Mouse (Mus musculus) heart, embryonic 13.5 days (tissue): Measurements from ENCODE around the gene Pax5. TPM values are rescaled to one million over a fixed set of nuclear protein-coding genes. Genes with fewer than 3 reads are reported as not detected.

ENCODE experiments used
- ATAC-seq: fragments of 200-750 bp; cut with Nextera tagmentation; 2 replicates; pipeline ENCODE4 v1.8.0; 2017; ENCODE audit warnings: moderate TSS enrichment; ENCODE audit not compliant: insufficient number of reproducible peaks, low FRiP score, low TSS enrichment; ENCODE audit errors: extremely low read depth
- H3K27ac ChIP-seq: fragments of 300-500 bp; sonication (generic); replicated peaks from 2 replicates; pipeline ENCODE4 v1.5.1; 2015; ENCODE audit warnings: moderate library complexity, mild to moderate bottlenecking, inconsistent platforms
- H3K27me3 ChIP-seq: fragments of 300-500 bp; sonication (generic); replicated peaks from 2 replicates; pipeline ENCODE4 v1.6.1; 2015; ENCODE audit warnings: mild to moderate bottlenecking, inconsistent platforms
- H3K36me3 ChIP-seq: fragments of 300-500 bp; sonication (generic); 2 replicates; pipeline ENCODE4 v1.6.1; 2015; ENCODE audit warnings: mild to moderate bottlenecking, inconsistent platforms
- H3K4me1 ChIP-seq: fragments of 300-500 bp; sonication (generic); 2 replicates; pipeline ENCODE4 v1.6.1; 2015; ENCODE audit warnings: inconsistent platforms
- H3K4me2 ChIP-seq: fragments of 300-500 bp; sonication (generic); 2 replicates; pipeline ENCODE4 v1.6.1; 2015; ENCODE audit warnings: inconsistent platforms, mild to moderate bottlenecking, moderate library complexity
- H3K4me3 ChIP-seq: fragments of 300-500 bp; sonication (generic); 2 replicates; pipeline ENCODE4 v1.5.1; 2015; ENCODE audit warnings: moderate library complexity, mild to moderate bottlenecking, inconsistent platforms
- H3K9ac ChIP-seq: fragments of 300-500 bp; sonication (generic); 2 replicates; pipeline ENCODE4 v1.6.1; 2015; ENCODE audit warnings: inconsistent platforms, mild to moderate bottlenecking, moderate library complexity
- H3K9me3 ChIP-seq: fragments of 300-500 bp; sonication (generic); 2 replicates; pipeline ENCODE4 v1.6.1; 2016; ENCODE audit warnings: inconsistent platforms
- WGBS: fragments of 180-500 bp; shearing (Covaris S2); methylation state at CpG from one replicate; pipeline ENCODE4 v1.1.7; 2015; ENCODE audit warnings: mixed read lengths; 5-methylcytosine and 5-hydroxymethylcytosine counted together
- polyA plus RNA-seq: library from polyadenylated mRNA; unstranded; fragments of >200 nt; fragmentation: Nextera tagmentation; extraction: Ambion mirVana; gene quantifications from 2 replicates; pipeline ENCODE4 v1.2.1, GENCODE M21; 2015

Gene Pax5
- polyA plus RNA-seq, 1 experiment from 2014 or later, result 0.07 TPM

- no peak for ATAC-seq
- Histone ChIP-seq H3K9me3 (no peaks in the 10 kb centered on the region), H3K27me3 (0 out of 2 replicates have a peak, but pooled peaks cover 3% of the 10 kb centered on the region), H3K9ac (no peak overlapping the region), H3K36me3 (no peaks in the 10 kb centered on the region), H3K4me1 (no peaks in the 10 kb centered on the region), H3K27ac (no peak overlapping the region), H3K4me3 (no peak overlapping the region), H3K4me2 (no peak overlapping the region)
- 77% methylated on average over 5 of the region's 5 CpGs for WGBS
Measured at GRCm38 (mm10) chr4:44623435-44623727, 86.9 kb downstream of the Pax5 start.

- WGBS, result 81% methylated on average over 17 of the region's 17 CpGs
- H3K4me3 ChIP-seq, result no peak overlapping the region
- ATAC-seq, result no peak
Measured at GRCm38 (mm10) chr4:44622682-44623434, 87.4 kb downstream of the Pax5 start.

GRCm38 (mm10) chr4:44620241-44620640, 90.0 kb downstream of the Pax5 start:
- WGBS, result 83% methylated on average over 5 of the region's 5 CpGs
- no peak for ATAC-seq

More at GRCm38 (mm10) chr4:44622682-44623434, 87.4 kb downstream of the Pax5 start:
- Histone ChIP-seq H3K27ac (no peak overlapping the region), H3K4me1 (no peaks in the 10 kb centered on the region), H3K9ac (no peak overlapping the region), H3K9me3 (no peaks in the 10 kb centered on the region), H3K36me3 (no peaks in the 10 kb centered on the region), H3K27me3 (0 out of 2 replicates have a peak, but pooled peaks cover 4% of the 10 kb centered on the region), H3K4me2 (no peak overlapping the region)

GRCm38 (mm10) chr4:44614066-44614667, 96.1 kb downstream of the Pax5 start:
- Histone ChIP-seq H3K27ac (no peak overlapping the region), H3K9ac (no peak overlapping the region), H3K9me3 (no peaks in the 10 kb centered on the region), H3K4me2 (no peak overlapping the region), H3K36me3 (no peaks in the 10 kb centered on the region), H3K27me3 (0 out of 2 replicates have a peak, but pooled peaks cover 8% of the 10 kb centered on the region), H3K4me3 (no peak overlapping the region), H3K4me1 (no peaks in the 10 kb centered on the region)
- no peak for ATAC-seq
- WGBS, result 86% methylated on average over 8 of the region's 8 CpGs

More at GRCm38 (mm10) chr4:44620241-44620640, 90.0 kb downstream of the Pax5 start:
- H3K4me3 ChIP-seq, result no peak overlapping the region
- H3K36me3 ChIP-seq, result no peaks in the 10 kb centered on the region
- H3K9me3 ChIP-seq, result no peaks in the 10 kb centered on the region
- no peak overlapping the region for H3K9ac ChIP-seq
- no peak overlapping the region for H3K27ac ChIP-seq
- no peaks in the 10 kb centered on the region for H3K4me1 ChIP-seq
- 0 out of 2 replicates have a peak, but pooled peaks cover 11% of the 10 kb centered on the region for H3K27me3 ChIP-seq
- no peak overlapping the region for H3K4me2 ChIP-seq

- Histone ChIP-seq H3K4me1 (no peaks in the 10 kb centered on the region), H3K9ac (no peak overlapping the region), H3K27ac (no peak overlapping the region), H3K36me3 (no peaks in the 10 kb centered on the region), H3K27me3 (0 out of 2 replicates have a peak, but pooled peaks cover 4% of the 10 kb centered on the region), H3K4me3 (no peak overlapping the region), H3K9me3 (no peaks in the 10 kb centered on the region), H3K4me2 (no peak overlapping the region)
- WGBS, result 68% methylated on average over 3 of the region's 3 CpGs
- no peak for ATAC-seq
Measured at GRCm38 (mm10) chr4:44612392-44612791, 97.9 kb downstream of the Pax5 start.

- Histone ChIP-seq H3K36me3 (no peaks in the 10 kb centered on the region), H3K4me3 (no peak overlapping the region), H3K9ac (no peak overlapping the region), H3K4me2 (no peak overlapping the region), H3K4me1 (peaks cover 27% of the 10 kb centered on the region), H3K9me3 (no peaks in the 10 kb centered on the region), H3K27me3 (no peaks in the 10 kb centered on the region), H3K27ac (no peak overlapping the region)
- 23% methylated on average over 2 of the region's 2 CpGs for WGBS
- ATAC-seq, result no peak
Measured at GRCm38 (mm10) chr4:44605453-44605852, 104.8 kb downstream of the Pax5 start.

- Histone ChIP-seq H3K36me3 (no peaks in the 10 kb centered on the region), H3K4me1 (peaks cover 33% of the 10 kb centered on the region), H3K9me3 (no peaks in the 10 kb centered on the region), H3K4me2 (no peak overlapping the region), H3K4me3 (no peak overlapping the region), H3K27me3 (peaks cover 6% of the 10 kb centered on the region; the same call in 1 of the 2 replicates), H3K9ac (no peak overlapping the region), H3K27ac (no peak overlapping the region)
- 17% methylated on average over 5 of the region's 5 CpGs for WGBS
- ATAC-seq, result no peak
Measured at GRCm38 (mm10) chr4:44602257-44602801, 108.0 kb downstream of the Pax5 start.

- Histone ChIP-seq H3K36me3 (no peaks in the 10 kb centered on the region), H3K9me3 (no peaks in the 10 kb centered on the region), H3K9ac (no peak overlapping the region), H3K4me3 (no peak overlapping the region), H3K27me3 (peaks cover 6% of the 10 kb centered on the region; the same call in 1 of the 2 replicates), H3K27ac (no peak overlapping the region), H3K4me1 (peaks cover 33% of the 10 kb centered on the region), H3K4me2 (no peak overlapping the region)
- no peak for ATAC-seq
- 67% methylated on average over 8 of the region's 8 CpGs for WGBS
Measured at GRCm38 (mm10) chr4:44601370-44601769, 108.9 kb downstream of the Pax5 start.

GRCm38 (mm10) chr4:44600875-44601274, 109.4 kb downstream of the Pax5 start:
- no peak overlapping the region for H3K9ac ChIP-seq
- peaks cover 6% of the 10 kb centered on the region; the same call in 1 of the 2 replicates for H3K27me3 ChIP-seq
- H3K4me1 ChIP-seq, result peaks cover 33% of the 10 kb centered on the region
- no peak overlapping the region for H3K27ac ChIP-seq
- no peaks in the 10 kb centered on the region for H3K36me3 ChIP-seq
- no peak overlapping the region for H3K4me3 ChIP-seq
- 46% methylated on average over 5 of the region's 5 CpGs for WGBS
- no peak for ATAC-seq
- H3K4me2 ChIP-seq, result no peak overlapping the region
- no peaks in the 10 kb centered on the region for H3K9me3 ChIP-seq

GRCm38 (mm10) chr4:44597965-44598364, 112.3 kb downstream of the Pax5 start:
- no peak for ATAC-seq
- no peak overlapping the region for H3K4me3 ChIP-seq
- H3K4me1 ChIP-seq, result peaks cover 27% of the 10 kb centered on the region
- WGBS, result 59% methylated on average over 9 of the region's 9 CpGs
- H3K9ac ChIP-seq, result no peak overlapping the region
- no peak overlapping the region for H3K27ac ChIP-seq
- H3K27me3 ChIP-seq, result peaks cover 6% of the 10 kb centered on the region; the same call in 1 of the 2 replicates
- no peaks in the 10 kb centered on the region for H3K36me3 ChIP-seq
- no peaks in the 10 kb centered on the region for H3K9me3 ChIP-seq
- no peak overlapping the region for H3K4me2 ChIP-seq

- Histone ChIP-seq H3K4me3 (no peak overlapping the region), H3K4me1 (peaks cover 3% of the 10 kb centered on the region), H3K4me2 (no peak overlapping the region), H3K9ac (no peak overlapping the region), H3K36me3 (no peaks in the 10 kb centered on the region), H3K9me3 (no peaks in the 10 kb centered on the region), H3K27me3 (peaks cover 5% of the 10 kb centered on the region; the same call in 1 of the 2 replicates), H3K27ac (no peak overlapping the region)
- WGBS, result 78% methylated on average over 2 of the region's 2 CpGs
- no peak for ATAC-seq
Measured at GRCm38 (mm10) chr4:44593091-44593490, 117.2 kb downstream of the Pax5 start.
